Mouse (Mus musculus) G1E (cell line): ENCODE measurements around the gene Pdpn.
"Not testable (repeated sequence)": the region's sequence is repeated elsewhere in the genome, so short reads cannot be mapped to it uniquely, and the experiment has no call there.

Experiments
- CTCF ChIP-seq: IDR thresholded peaks from 2 replicates; pipeline ENCODE4 v1.5.1; 2012; ENCODE audit warnings: low read depth, low read length, inconsistent platforms, mixed read lengths
- GATA1 ChIP-seq: IDR thresholded peaks from 2 replicates; pipeline ENCODE4 v1.6.1; 2012; ENCODE audit warnings: borderline replicate concordance, low read length, inconsistent platforms, mixed read lengths
- GATA2 ChIP-seq: IDR thresholded peaks from 2 replicates; pipeline ENCODE4 v1.6.1; 2012; ENCODE audit warnings: low read depth, low read length, inconsistent platforms, borderline replicate concordance
- TAL1 ChIP-seq: conservative IDR thresholded peaks from 2 replicates; pipeline ENCODE4 v1.6.1; 2012; ENCODE audit warnings: low read depth, low read length, inconsistent platforms, mixed read lengths

DNA sequence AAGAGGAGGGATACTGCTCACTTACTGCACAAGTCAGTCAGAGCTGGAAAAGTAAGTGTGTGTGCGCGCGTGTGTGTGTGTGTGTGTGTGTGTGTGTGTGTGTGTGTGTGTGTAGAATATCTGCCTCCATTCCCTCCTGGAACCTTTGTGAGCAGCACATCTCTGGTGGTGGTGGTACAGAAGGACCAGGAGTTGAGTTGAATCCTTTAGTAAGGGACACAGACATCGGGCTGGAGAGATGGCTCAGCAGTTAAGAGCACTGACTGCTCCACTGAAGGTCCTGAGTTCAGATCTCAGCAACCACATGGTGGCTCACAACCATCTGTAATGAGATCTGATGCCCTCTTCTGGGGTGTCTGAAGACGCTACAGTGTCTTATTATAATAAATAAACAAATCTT, 46.1 kb upstream of the Pdpn start:
- TF ChIP-seq GATA1, CTCF, TAL1, GATA2: not testable (repeated sequence)
